Mouse (Mus musculus) C2C12 (cell line): ENCODE measurements around the gene Ttc21a.

Source experiments
- CTCF ChIP-seq: IDR thresholded peaks from one replicate; pipeline ENCODE4 v1.5.1; 2011; ENCODE audit not compliant: control insufficient read depth, insufficient read depth, insufficient read length
- MYOG ChIP-seq: IDR thresholded peaks from one replicate; pipeline ENCODE4 v1.6.1; 2011; ENCODE audit not compliant: control insufficient read depth, insufficient read length; ENCODE audit errors: extremely low read depth
- USF1 ChIP-seq: IDR thresholded peaks from one replicate; pipeline ENCODE4 v1.6.1; 2011; ENCODE audit warnings: low read depth, mild to moderate bottlenecking, control low read depth, moderate library complexity

GRCm38 (mm10) chr9:119964206-119964605, 26.8 kb downstream of the Ttc21a start:
- TF ChIP-seq CTCF (no peak), USF1 (no peak), MYOG (no peak)
